Mouse (Mus musculus) CH12.LX (cell line): ENCODE measurements around the gene Tmem126b. TPM values are rescaled to one million over a fixed set of nuclear protein-coding genes. Genes with fewer than 3 reads are reported as not detected.

Experiments used
- DNase-seq: peaks from one replicate; pipeline ENCODE4 v3.0.0-alpha.2; 2013; ENCODE audit errors: extremely low read depth
- H3K27ac ChIP-seq: 2 replicates; pipeline ENCODE4 v1.5.1; 2012; ENCODE audit warnings: low read depth, mild to moderate bottlenecking, control low read depth, moderate library complexity; ENCODE audit not compliant: insufficient read depth
- H3K27me3 ChIP-seq: replicated peaks from 2 replicates; pipeline ENCODE3; 2012; ENCODE audit warnings: inconsistent platforms
- H3K36me3 ChIP-seq, 2 experiments: replicated peaks in 1 of 2; 2 replicates each; pipeline versions ENCODE3 to v1.6.1; 2012; ENCODE audit warnings: inconsistent platforms in 1 of 2, low read length in 1 of 2, mild to moderate bottlenecking in 1 of 2, mixed read lengths in 1 of 2, moderate library complexity in 1 of 2; ENCODE audit not compliant: control insufficient read depth in 1 of 2, insufficient read depth in 1 of 2
- H3K4me1 ChIP-seq, 2 experiments: 2 replicates each; pipeline ENCODE4 v1.6.1; 2012; ENCODE audit warnings: inconsistent platforms in 1 of 2, moderate library complexity in 1 of 2; ENCODE audit not compliant: insufficient read depth in 2 of 2, control insufficient read depth in 1 of 2
- H3K4me2 ChIP-seq: 2 replicates; pipeline ENCODE4 v1.6.1; 2012; ENCODE audit warnings: low read depth, mild to moderate bottlenecking, control low read depth; ENCODE audit not compliant: poor library complexity, insufficient read depth, severe bottlenecking
- H3K4me3 ChIP-seq, 3 experiments: fragments of 150-350 bp in 1 of 3; sonication (generic) in 1 of 3; replicated peaks in 1 of 3; 2 replicates each; pipeline versions ENCODE3 to v1.5.1; 2011 to 2012; ENCODE audit warnings: low read depth in 2 of 3, low read length in 2 of 3, mild to moderate bottlenecking in 2 of 3, moderate library complexity in 2 of 3, control low read depth in 1 of 3, improper control_type of control experiment in 1 of 3, inconsistent platforms in 1 of 3, mixed read lengths in 1 of 3; ENCODE audit not compliant: poor library complexity in 1 of 3
- H3K79me2 ChIP-seq: replicated peaks from 2 replicates; pipeline ENCODE4 v1.6.1; 2012; ENCODE audit warnings: mild to moderate bottlenecking, moderate library complexity; ENCODE audit not compliant: control insufficient read depth, poor library complexity, insufficient read depth, severe bottlenecking; ENCODE audit errors: extremely low read depth
- H3K9ac ChIP-seq: 2 replicates; pipeline ENCODE4 v1.6.1; 2012; ENCODE audit warnings: low read depth, mild to moderate bottlenecking, control low read depth, moderate library complexity; ENCODE audit not compliant: insufficient read depth
- H3K9me3 ChIP-seq: replicated peaks from 2 replicates; pipeline ENCODE3; 2012; ENCODE audit warnings: low read length, inconsistent platforms, mixed read lengths
- BHLHE40 ChIP-seq: IDR thresholded peaks from 2 replicates; pipeline ENCODE4 v1.6.1; 2011; ENCODE audit warnings: mild to moderate bottlenecking, low read depth, low read length, improper control_type of control experiment
- CHD1 ChIP-seq: IDR thresholded peaks from 2 replicates; pipeline ENCODE4 v1.6.1; 2012; ENCODE audit warnings: low read depth, low read length, improper control_type of control experiment, inconsistent platforms
- CTCF ChIP-seq, 2 experiments: IDR thresholded peaks in 1 of 2; conservative IDR thresholded peaks in 1 of 2; 2 replicates each; pipeline ENCODE4 v1.5.1; 2011 to 2012; ENCODE audit warnings: low read depth in 2 of 2, low read length in 2 of 2, improper control_type of control experiment in 1 of 2, inconsistent platforms in 1 of 2, mild to moderate bottlenecking in 1 of 2, moderate library complexity in 1 of 2
- E2F4 ChIP-seq: IDR thresholded peaks from 2 replicates; pipeline ENCODE4 v1.6.1; 2011; ENCODE audit warnings: low read depth, low read length, improper control_type of control experiment; ENCODE audit not compliant: insufficient replicate concordance
- ELF1 ChIP-seq: IDR thresholded peaks from 2 replicates; pipeline ENCODE4 v1.6.1; 2014; ENCODE audit warnings: low read depth, mild to moderate bottlenecking, inconsistent platforms, low read length, improper control_type of control experiment
- EP300 ChIP-seq: IDR thresholded peaks from 2 replicates; pipeline ENCODE4 v1.6.1; 2011; ENCODE audit warnings: low read length, improper control_type of control experiment
- ETS1 ChIP-seq: conservative IDR thresholded peaks from 2 replicates; pipeline ENCODE4 v1.6.1; 2012; ENCODE audit warnings: low read depth, mild to moderate bottlenecking, inconsistent platforms, low read length, improper control_type of control experiment, moderate library complexity
- GABPA ChIP-seq: IDR thresholded peaks from 2 replicates; pipeline ENCODE4 v1.6.1; 2012; ENCODE audit warnings: low read depth, low read length, improper control_type of control experiment, inconsistent platforms; ENCODE audit not compliant: insufficient replicate concordance
- HCFC1 ChIP-seq: IDR thresholded peaks from 2 replicates; pipeline ENCODE4 v1.6.1; 2012; ENCODE audit warnings: low read depth, mild to moderate bottlenecking, inconsistent platforms, low read length, improper control_type of control experiment
- IRF4 ChIP-seq: IDR thresholded peaks from 2 replicates; pipeline ENCODE4 v1.6.1; 2014; ENCODE audit warnings: low read depth, mild to moderate bottlenecking, inconsistent platforms, low read length, improper control_type of control experiment
- JUN ChIP-seq: IDR thresholded peaks from 2 replicates; pipeline ENCODE4 v1.6.1; 2011; ENCODE audit warnings: low read depth, mild to moderate bottlenecking, low read length, improper control_type of control experiment, moderate library complexity; ENCODE audit not compliant: insufficient read depth
- MAFK ChIP-seq: IDR thresholded peaks from 2 replicates; pipeline ENCODE4 v1.6.1; 2011; ENCODE audit warnings: low read length, improper control_type of control experiment; ENCODE audit not compliant: insufficient replicate concordance
- MAZ ChIP-seq: IDR thresholded peaks from 2 replicates; pipeline ENCODE4 v1.6.1; 2012; ENCODE audit warnings: low read depth, mild to moderate bottlenecking, inconsistent platforms, low read length, improper control_type of control experiment, moderate library complexity
- MXI1 ChIP-seq: IDR thresholded peaks from 2 replicates; pipeline ENCODE4 v1.6.1; 2011; ENCODE audit warnings: mild to moderate bottlenecking, low read depth, low read length, improper control_type of control experiment
- MYC ChIP-seq: IDR thresholded peaks from 2 replicates; pipeline ENCODE4 v1.6.1; 2011; ENCODE audit warnings: low read depth, mild to moderate bottlenecking, improper control_type of control experiment, low read length
- NRF1 ChIP-seq: IDR thresholded peaks from 2 replicates; pipeline ENCODE4 v1.6.1; 2014; ENCODE audit warnings: low read depth, mild to moderate bottlenecking, inconsistent platforms, low read length, improper control_type of control experiment, moderate library complexity
- PAX5 ChIP-seq: IDR thresholded peaks from 2 replicates; pipeline ENCODE4 v1.6.1; 2012; ENCODE audit warnings: low read length, inconsistent platforms, mixed read lengths
- POLR2A ChIP-seq: IDR thresholded peaks from 2 replicates; pipeline ENCODE4 v1.6.1; 2011; ENCODE audit warnings: low read depth, mild to moderate bottlenecking, improper control_type of control experiment, low read length
- POLR2AphosphoS2 ChIP-seq: IDR thresholded peaks from 2 replicates; pipeline ENCODE4 v1.6.1; 2011; ENCODE audit warnings: low read depth, low read length, improper control_type of control experiment
- RAD21 ChIP-seq: IDR thresholded peaks from 2 replicates; pipeline ENCODE4 v1.6.1; 2011; ENCODE audit warnings: low read depth, mild to moderate bottlenecking, low read length, improper control_type of control experiment, moderate library complexity
- SIN3A ChIP-seq: IDR thresholded peaks from 2 replicates; pipeline ENCODE4 v1.6.1; 2012; ENCODE audit warnings: low read length, improper control_type of control experiment, inconsistent platforms
- SMC3 ChIP-seq: IDR thresholded peaks from 2 replicates; pipeline ENCODE4 v1.6.1; 2011; ENCODE audit warnings: low read depth, low read length, improper control_type of control experiment
- USF1 ChIP-seq: IDR thresholded peaks from 2 replicates; pipeline ENCODE4 v1.6.1; 2014; ENCODE audit warnings: low read depth, mild to moderate bottlenecking, inconsistent platforms, low read length, improper control_type of control experiment
- USF2 ChIP-seq: conservative IDR thresholded peaks from 2 replicates; pipeline ENCODE4 v1.6.1; 2011; ENCODE audit warnings: low read depth, low read length, improper control_type of control experiment
- ZKSCAN1 ChIP-seq: IDR thresholded peaks from 2 replicates; pipeline ENCODE4 v1.6.1; 2012; ENCODE audit warnings: low read depth, inconsistent platforms, low read length, improper control_type of control experiment, borderline replicate concordance
- ZMIZ1 ChIP-seq: IDR thresholded peaks from 2 replicates; pipeline ENCODE4 v1.6.1; 2012; ENCODE audit warnings: low read depth, mild to moderate bottlenecking, inconsistent platforms, low read length, improper control_type of control experiment
- ZNF384 ChIP-seq: IDR thresholded peaks from 2 replicates; pipeline ENCODE4 v1.6.1; 2012; ENCODE audit warnings: low read depth, low read length, improper control_type of control experiment, inconsistent platforms
- dilution Hi-C: fragments of 300-500 bp; cut with MboI; formaldehyde crosslinking; loops from 2 replicates; pipeline ENCODE4 v1.14.3; 2020; ENCODE audit warnings: low sequenced_read_pairs; ENCODE audit not compliant: extremely low pct_unique_long_range_greater_than_20kb, extremely low pct_ligation_motif_present
- in situ Hi-C: fragments of 300-500 bp; cut with MboI; formaldehyde crosslinking; loops from 3 replicates; pipeline ENCODE4 v1.14.3; 2019; ENCODE audit warnings: low sequenced_read_pairs, low pct_ligation_motif_present, low pct_unique_long_range_greater_than_20kb, mixed read lengths
- polyA plus RNA-seq: library from polyadenylated mRNA; unstranded; fragments of >175 nt; gene quantifications from 2 replicates; pipeline ENCODE4 v1.2.1, GENCODE M21; 2012; ENCODE audit warnings: low read depth; ENCODE audit not compliant: insufficient read length
- total RNA-seq, 2 experiments: library from RNA; depleted of rRNA; stranded (reverse); fragments of 300-350 nt in 1 of 2; fragments of >200 nt in 1 of 2; gene quantifications; 2 replicates each; pipeline ENCODE4 v1.2.3; 2012 to 2014

The Tmem126b gene
- total and polyA plus RNA-seq, 3 experiments = 9.1 to 15.7 (median 10.9) TPM

- TF ChIP-seq IRF4 = no peak
Measured at GRCm38 (mm10) chr7:90512293-90512692, 36.5 kb upstream of the Tmem126b start (continued).

DNA sequence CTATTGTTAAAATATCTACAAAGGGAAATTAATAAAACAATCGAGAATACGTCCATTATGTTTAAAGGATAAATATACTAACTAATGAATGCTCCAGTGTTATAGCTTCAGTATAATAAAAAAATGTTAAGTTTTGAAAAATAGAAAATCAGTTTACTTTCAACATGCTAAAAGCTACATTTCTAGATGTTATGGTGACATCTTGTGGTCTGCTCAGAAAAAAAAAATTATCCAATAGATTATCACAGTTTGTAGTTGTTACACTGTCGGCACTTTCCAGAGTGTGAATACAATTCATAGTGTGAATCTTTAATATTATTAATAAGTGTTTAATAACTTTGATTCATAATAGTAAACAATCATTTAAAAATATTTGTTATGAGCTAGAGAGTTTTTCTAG lies 32.3 kb upstream of the Tmem126b start:
- no peaks in the 10 kb centered on the region for H3K9me3 ChIP-seq
- TF ChIP-seq USF1 = no peak
- no peak for TF ChIP-seq POLR2AphosphoS2
- TF ChIP-seq RAD21 = peak; percentile 78
- no peak for TF ChIP-seq GABPA
- no peak for TF ChIP-seq NRF1
- no peak for TF ChIP-seq MAZ
- 0 out of 2 replicates have a peak, but pooled peaks have one; percentile 10 for TF ChIP-seq ZNF384
- no peak for TF ChIP-seq MYC
- no peak for TF ChIP-seq USF2
- TF ChIP-seq MXI1 = no peak
- TF ChIP-seq ZMIZ1 = no peak
- no peak for TF ChIP-seq ZKSCAN1
- TF ChIP-seq SMC3 = peak; percentile 43
- TF ChIP-seq POLR2A = no peak
- no peak for TF ChIP-seq CHD1
- TF ChIP-seq CTCF (conservative IDR thresholded peaks at IDR 0.05 in 1 of 2, IDR thresholded peaks at IDR 0.05 in 1 of 2; ENCODE audit: low read depth in 2 of 2, low read length in 2 of 2) = peak in 1 of 2 experiments; percentile 65; a peak in 2 of 4 replicates
- TF ChIP-seq MAFK = no peak
- TF ChIP-seq EP300 = no peak
- TF ChIP-seq ETS1 = no peak
- H3K27ac ChIP-seq = no peak overlapping the region
- H3K4me1 ChIP-seq = no peaks in the 10 kb centered on the region
- no peak overlapping the region for H3K4me3 ChIP-seq
- H3K4me2 ChIP-seq = no peak overlapping the region
- in situ Hi-C loops (no loop called here), dilution Hi-C loops (no loop called here)
- no peaks in the 10 kb centered on the region for H3K27me3 ChIP-seq
- no peaks in the 10 kb centered on the region for H3K79me2 ChIP-seq
- no peak for DNase-seq
- no peak overlapping the region for H3K9ac ChIP-seq
- no peaks in the 10 kb centered on the region for H3K36me3 ChIP-seq

GRCm38 (mm10) chr7:90482607-90483006 lies 6.8 kb upstream of the Tmem126b start:
- Histone ChIP-seq H3K79me2 (no peaks in the 10 kb centered on the region), H3K4me2 (no peak overlapping the region), H3K36me3 (no peaks in the 10 kb centered on the region), H3K4me3 (no peak overlapping the region), H3K27ac (no peak overlapping the region), H3K4me1 (no peaks in the 10 kb centered on the region), H3K27me3 (peaks cover 5% of the 10 kb centered on the region), H3K9ac (no peak overlapping the region), H3K9me3 (no peaks in the 10 kb centered on the region)
- no peak for DNase-seq
- TF ChIP-seq ZNF384 (no peak), NRF1 (no peak), BHLHE40 (no peak), PAX5 (no peak), IRF4 (no peak), SMC3 (no peak), ETS1 (no peak), MAZ (no peak), HCFC1 (no peak), E2F4 (no peak), ELF1 (no peak), POLR2AphosphoS2 (no peak), EP300 (no peak), POLR2A (no peak), JUN (no peak), SIN3A (no peak), CTCF (conservative IDR thresholded peaks at IDR 0.05 in 1 of 2, IDR thresholded peaks at IDR 0.05 in 1 of 2; ENCODE audit: low read depth in 2 of 2, low read length in 2 of 2) (no peak)
- in situ Hi-C loops = no loop called here
- dilution Hi-C loops = no loop called here
